Mouse (Mus musculus) olfactory bulb, adult 2 months (tissue): Measurements from ENCODE around the gene B4galt5. TPM values are rescaled to one million over a fixed set of nuclear protein-coding genes. Genes with fewer than 3 reads are reported as not detected.
A peak's percentile ranks its signal among the peaks of the same experiment; 100 is the strongest.

Experiments
- H3K27ac ChIP-seq: fragments of 200-500 bp; 2 replicates; pipeline ENCODE4 v1.5.1; 2012; ENCODE audit warnings: low read depth, low read length; ENCODE audit not compliant: insufficient read depth
- H3K4me1 ChIP-seq: fragments of 200-500 bp; 2 replicates; pipeline ENCODE4 v1.6.1; 2012; ENCODE audit warnings: low read length; ENCODE audit not compliant: control insufficient read depth, insufficient read depth
- H3K4me3 ChIP-seq: fragments of 200-500 bp; 2 replicates; pipeline ENCODE4 v1.5.1; 2012; ENCODE audit warnings: mild to moderate bottlenecking, low read depth, low read length, moderate library complexity; ENCODE audit not compliant: insufficient read depth
- CTCF ChIP-seq: fragments of 200-500 bp; IDR thresholded peaks from 2 replicates; pipeline ENCODE4 v1.5.1; 2012; ENCODE audit warnings: low read depth, mild to moderate bottlenecking, low read length, moderate library complexity; ENCODE audit not compliant: insufficient read depth
- POLR2A ChIP-seq: fragments of 200-500 bp; IDR thresholded peaks from 2 replicates; pipeline ENCODE4 v1.6.1; 2012; ENCODE audit warnings: mild to moderate bottlenecking, low read depth, low read length, moderate library complexity; ENCODE audit not compliant: insufficient read depth
- WGBS: fragments of 180-500 bp; shearing (Covaris S2); methylation state at CpG from one replicate; pipeline ENCODE4 v1.1.7; 2018; 5-methylcytosine and 5-hydroxymethylcytosine counted together
- polyA plus RNA-seq: library from polyadenylated mRNA; stranded (reverse); fragments of >200 nt; gene quantifications from 2 replicates; pipeline ENCODE4 v1.2.4, GENCODE M21; 2012; ENCODE audit warnings: low replicate concordance; ENCODE audit not compliant: missing spikeins, insufficient read depth, insufficient read length

Gene B4galt5
- polyA plus RNA-seq, 1 experiment: not detected

DNA sequence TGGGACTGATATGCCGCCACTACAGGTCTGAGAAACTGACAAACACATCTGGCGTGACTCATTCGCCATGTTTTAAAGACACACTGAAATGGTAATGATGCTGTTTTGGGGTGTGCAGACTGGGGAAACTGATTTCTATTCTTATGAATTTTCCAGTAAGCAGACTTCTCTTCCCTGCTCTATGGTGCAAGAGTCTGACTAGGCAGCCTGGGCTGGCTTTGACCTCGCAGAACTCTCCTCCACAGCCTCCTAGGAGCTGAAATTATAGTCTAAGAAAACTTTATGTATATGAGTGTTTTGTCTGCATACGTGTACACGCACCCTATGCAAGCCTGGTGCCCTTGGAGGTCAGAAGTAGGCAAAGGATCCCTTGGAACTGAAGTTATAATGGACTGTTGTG, 45.2 kb downstream of the B4galt5 start:
- Histone ChIP-seq H3K4me3 (no peak overlapping the region), H3K27ac (no peak overlapping the region), H3K4me1 (peaks cover 25% of the 10 kb centered on the region)
- TF ChIP-seq CTCF (no peak), POLR2A (no peak)
- 94% methylated on average over 6 of the region's 6 CpGs for WGBS

DNA sequence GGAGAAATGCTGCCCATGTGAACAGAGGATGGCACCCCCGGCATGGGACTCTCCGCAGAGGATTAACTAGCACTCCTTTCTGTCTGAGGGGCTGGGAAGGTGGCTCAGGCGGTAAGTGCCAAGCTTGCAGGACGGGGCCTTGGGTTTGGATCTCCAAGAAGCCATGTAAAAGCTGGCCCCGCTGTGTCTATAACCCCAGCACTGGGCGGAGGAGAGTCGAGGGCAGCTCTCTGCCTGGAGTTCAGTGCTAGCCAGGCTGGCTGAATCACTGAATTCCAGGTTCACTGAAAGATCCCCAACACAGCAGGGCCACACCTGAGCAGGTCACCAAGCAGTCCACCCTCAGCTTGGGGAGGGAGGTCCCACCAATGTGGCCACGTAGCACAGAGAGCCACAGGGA, 45.8 kb downstream of the B4galt5 start:
- TF ChIP-seq CTCF: no peak
- no peak for TF ChIP-seq POLR2A
- no peak overlapping the region for H3K4me3 ChIP-seq
- H3K4me1 ChIP-seq: peaks cover 28% of the 10 kb centered on the region
- WGBS: 89% methylated on average over 8 of the region's 8 CpGs
- H3K27ac ChIP-seq: no peak overlapping the region

DNA sequence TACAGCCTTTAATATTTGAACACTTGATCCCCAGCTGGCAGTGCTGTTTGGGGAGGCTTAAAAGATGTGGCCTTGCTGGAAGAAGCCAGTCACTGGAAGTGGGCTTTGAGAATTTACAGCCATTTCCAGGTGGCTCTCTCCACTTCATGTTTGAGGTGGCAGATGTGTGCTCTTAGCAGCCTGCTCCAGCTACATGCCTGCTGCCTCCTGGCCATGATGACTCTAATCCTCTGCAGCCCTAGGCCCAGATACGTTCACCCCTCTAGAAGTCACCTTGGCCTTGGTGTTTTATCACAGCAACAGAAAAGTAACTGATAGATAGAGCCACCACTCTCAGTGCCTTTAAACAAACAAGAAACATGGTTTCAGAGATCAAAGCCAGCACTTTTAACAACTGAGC, 46.3 kb downstream of the B4galt5 start:
- no peak for TF ChIP-seq POLR2A
- TF ChIP-seq CTCF: no peak
- 83% methylated on average over 1 of the region's 1 CpGs for WGBS
- Histone ChIP-seq H3K4me1 (peaks cover 25% of the 10 kb centered on the region), H3K4me3 (no peak overlapping the region), H3K27ac (no peak overlapping the region)

DNA sequence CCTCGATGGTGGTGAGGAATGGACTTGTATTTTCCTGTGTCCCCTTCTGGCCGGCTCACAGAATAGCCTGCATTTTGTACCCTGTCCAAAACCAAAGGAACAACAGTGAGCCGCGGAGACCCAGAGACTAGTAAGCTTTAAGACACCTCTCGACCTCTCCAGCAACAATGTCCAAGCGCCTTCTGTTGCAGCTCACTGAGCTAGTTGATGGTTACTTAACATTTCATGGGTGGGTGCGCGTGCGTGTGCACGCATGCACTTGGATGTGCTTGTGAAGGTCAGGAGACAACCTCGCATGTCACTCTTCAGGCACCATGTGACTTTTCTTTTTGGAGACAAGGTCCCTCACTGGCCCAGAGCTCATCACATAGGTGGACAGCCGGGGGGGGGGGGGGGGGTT, 47.0 kb downstream of the B4galt5 start:
- WGBS: 87% methylated on average over 12 of the region's 12 CpGs
- TF ChIP-seq POLR2A (no peak), CTCF (no peak)
- H3K4me1 ChIP-seq: peaks cover 22% of the 10 kb centered on the region
- no peak overlapping the region for H3K27ac ChIP-seq
- H3K4me3 ChIP-seq: no peak overlapping the region

DNA sequence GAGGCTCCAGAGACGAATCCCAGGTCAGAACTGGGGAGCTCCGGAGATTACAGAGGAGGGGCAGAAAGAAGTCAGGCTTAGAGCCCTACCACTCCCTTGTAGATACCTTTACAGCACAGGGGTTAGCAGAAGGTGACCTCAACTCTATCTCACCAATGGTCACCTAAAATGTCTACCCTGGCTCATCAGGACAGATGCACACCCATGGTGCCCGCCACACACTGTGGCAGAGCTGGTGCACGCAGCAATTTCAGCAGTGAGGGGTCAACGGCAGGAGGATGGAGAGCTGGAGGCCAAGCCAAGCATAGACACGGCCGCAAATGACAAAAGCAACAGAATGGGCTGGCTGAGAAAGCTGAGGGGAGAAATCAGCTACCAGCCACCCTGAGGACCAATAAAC, 47.4 kb downstream of the B4galt5 start:
- H3K27ac ChIP-seq: no peak overlapping the region
- H3K4me1 ChIP-seq: peaks cover 22% of the 10 kb centered on the region
- TF ChIP-seq CTCF (no peak), POLR2A (no peak)
- H3K4me3 ChIP-seq: no peak overlapping the region
- 94% methylated on average over 7 of the region's 7 CpGs for WGBS

DNA sequence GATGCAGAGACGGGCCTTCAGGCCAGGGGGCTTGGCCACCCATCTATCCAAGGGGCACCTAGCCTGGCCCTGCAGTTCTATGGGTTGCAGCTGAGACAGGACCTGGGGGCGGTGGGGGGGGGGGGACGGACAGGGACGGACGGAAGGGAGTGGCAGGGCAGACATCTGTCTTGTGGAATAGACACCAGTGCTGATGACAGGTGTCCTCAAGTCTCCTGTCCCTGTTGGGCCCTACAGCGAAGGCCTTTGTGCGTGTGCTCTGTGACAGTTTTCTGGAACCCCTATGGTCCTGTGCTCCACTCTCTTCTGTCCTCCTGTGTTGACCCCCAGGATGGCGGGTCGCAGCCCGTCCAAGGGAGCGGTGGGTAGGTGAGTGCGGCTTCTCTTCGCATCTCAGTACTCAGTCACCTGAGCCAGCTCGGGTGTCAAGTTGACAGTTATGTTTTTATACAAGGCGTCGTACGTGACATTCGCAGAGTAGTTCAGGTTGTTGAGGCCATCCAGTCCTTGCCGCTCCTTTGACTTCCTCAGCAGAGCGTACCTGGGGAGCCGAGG, 48.0 kb downstream of the B4galt5 start:
- Histone ChIP-seq H3K4me1 (peaks cover 22% of the 10 kb centered on the region), H3K4me3 (no peak overlapping the region), H3K27ac (no peak overlapping the region)
- 93% methylated on average over 21 of the region's 21 CpGs for WGBS
- no peak for TF ChIP-seq POLR2A
- no peak for TF ChIP-seq CTCF

DNA sequence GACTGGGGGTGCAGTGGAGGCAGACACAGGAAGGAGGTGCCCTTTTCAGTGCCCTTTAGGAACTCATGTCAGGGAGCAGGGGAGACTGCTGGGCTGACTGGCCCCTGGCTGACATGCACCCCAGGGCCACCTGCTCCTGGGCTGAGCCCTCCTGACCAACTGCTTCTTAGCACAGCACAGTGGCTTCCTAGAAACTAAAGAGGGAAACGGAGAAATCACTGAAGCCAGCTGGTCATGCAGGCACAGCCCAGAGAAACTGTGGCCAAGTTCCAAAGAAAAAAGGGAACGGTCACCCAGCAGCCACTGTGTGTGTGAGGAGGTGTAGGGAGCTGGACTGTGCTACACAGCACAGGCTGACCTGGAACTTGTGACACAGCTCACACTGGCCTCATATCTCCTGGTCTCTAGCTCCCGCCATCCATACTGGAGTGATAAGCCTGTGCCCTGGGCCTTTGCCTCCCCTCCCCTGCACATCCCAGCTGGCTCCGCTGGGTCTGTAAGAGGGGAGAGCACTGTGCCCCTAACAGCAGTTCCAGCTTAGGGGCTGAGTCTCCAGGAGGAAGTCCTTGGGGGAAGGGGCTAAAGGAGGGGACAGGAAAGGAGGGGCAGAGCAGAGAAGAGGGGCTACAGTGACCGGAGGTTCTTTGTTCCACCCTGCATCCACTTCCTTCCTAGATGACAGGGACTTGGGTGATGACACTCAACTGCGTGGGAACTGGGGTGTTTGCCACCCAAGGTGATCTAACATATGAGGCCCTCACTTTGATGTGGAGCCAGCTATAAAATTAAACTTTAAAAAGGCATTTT, 48.9 kb downstream of the B4galt5 start:
- Histone ChIP-seq H3K27ac (peak overlapping the region; percentile 71), H3K4me3 (no peak overlapping the region), H3K4me1 (peaks cover 17% of the 10 kb centered on the region)
- 65% methylated on average over 6 of the region's 6 CpGs for WGBS
- TF ChIP-seq POLR2A: no peak
- TF ChIP-seq CTCF: no peak

DNA sequence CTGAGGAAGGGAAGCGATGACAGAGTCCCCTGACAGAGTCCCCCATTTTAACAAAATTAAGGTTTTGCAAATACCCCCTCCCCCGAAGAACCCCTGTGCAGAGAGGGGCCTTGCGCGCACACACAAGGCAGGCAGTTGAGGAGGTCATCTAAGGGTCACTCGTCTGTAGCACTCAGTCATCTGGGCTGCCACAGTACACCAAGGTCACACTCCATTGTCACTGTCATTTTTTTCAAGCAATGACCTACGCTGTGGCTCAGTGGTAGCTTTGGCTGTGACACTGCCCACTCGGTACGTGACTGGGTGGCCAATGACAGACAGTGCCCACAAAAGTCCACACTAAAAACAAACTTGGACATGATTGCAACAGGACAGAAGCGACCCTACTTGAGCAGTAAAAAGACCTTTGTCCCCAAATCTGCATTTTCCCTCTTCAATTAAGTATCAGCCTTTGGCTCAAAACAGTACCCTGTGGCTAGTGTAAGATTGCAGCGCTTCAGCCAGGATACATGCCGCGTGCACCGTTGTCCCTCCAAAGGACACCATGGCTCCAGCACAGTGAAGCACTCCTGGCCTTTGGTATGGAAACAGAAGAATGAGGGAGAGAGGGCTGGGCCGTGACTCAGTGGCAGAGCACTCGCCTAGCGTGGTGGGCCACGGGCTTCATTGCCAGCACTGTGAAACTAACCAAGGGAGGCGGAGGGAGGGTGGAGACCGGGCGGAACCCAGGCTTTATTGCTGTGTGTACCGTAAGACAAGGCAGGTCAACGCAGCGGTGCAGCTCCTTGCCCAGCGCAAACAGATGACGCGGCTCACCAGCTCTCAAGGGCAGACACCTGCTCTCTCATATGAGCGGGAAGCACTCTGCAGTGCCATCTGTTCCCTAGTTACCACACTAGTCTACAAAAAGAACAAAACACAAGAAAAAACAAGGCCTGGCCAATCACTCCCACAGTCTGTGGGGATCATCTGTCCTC, 50.0 kb downstream of the B4galt5 start:
- H3K4me3 ChIP-seq: no peak overlapping the region
- H3K27ac ChIP-seq: peak overlapping the region; percentile 35
- no peak for TF ChIP-seq CTCF
- no peak for TF ChIP-seq POLR2A
- peaks cover 22% of the 10 kb centered on the region for H3K4me1 ChIP-seq
- 66% methylated on average over 27 of the region's 27 CpGs for WGBS
